Mouse (Mus musculus) limb, embryonic 11.5 days (tissue): ENCODE measurements at regions not wholly inside any gene's neighbourhood (a gene's known extent, or its start where the extent isn't known, plus 50 kb on each side); places are given as distances from the start of the nearest gene placed in this dataset.

ENCODE experiments used
- ATAC-seq: fragments of 200-750 bp; cut with Nextera tagmentation; 2 replicates; pipeline ENCODE4 v1.8.0; 2017; ENCODE audit warnings: low read depth; ENCODE audit not compliant: insufficient number of reproducible peaks, low FRiP score, low TSS enrichment
- DNase-seq: peaks from one replicate; pipeline ENCODE4 v3.0.0-alpha.2; 2015; ENCODE audit warnings: low spot score
- H3K27ac ChIP-seq: fragments of 300-500 bp; sonication (generic); replicated peaks from 2 replicates; pipeline ENCODE4 v1.5.1; 2014; ENCODE audit warnings: low read depth, mild to moderate bottlenecking, low read length
- H3K27me3 ChIP-seq: fragments of 300-500 bp; sonication (generic); 2 replicates; pipeline ENCODE4 v1.6.1; 2014; ENCODE audit warnings: mild to moderate bottlenecking, low read length, mixed read lengths; ENCODE audit not compliant: control insufficient read depth, insufficient read depth
- H3K36me3 ChIP-seq: fragments of 300-500 bp; sonication (generic); 2 replicates; pipeline ENCODE4 v1.6.1; 2014; ENCODE audit warnings: mild to moderate bottlenecking, low read length, moderate library complexity, mixed read lengths; ENCODE audit not compliant: control insufficient read depth, insufficient read depth
- H3K4me1 ChIP-seq: fragments of 300-500 bp; sonication (generic); 2 replicates; pipeline ENCODE4 v1.6.1; 2014; ENCODE audit warnings: low read length, mixed read lengths; ENCODE audit not compliant: control insufficient read depth, insufficient read depth
- H3K4me2 ChIP-seq: fragments of 300-500 bp; sonication (generic); 2 replicates; pipeline ENCODE4 v1.6.1; 2014; ENCODE audit warnings: low read depth, mild to moderate bottlenecking, moderate library complexity; ENCODE audit not compliant: severe bottlenecking
- H3K4me3 ChIP-seq: fragments of 300-500 bp; sonication (generic); 2 replicates; pipeline ENCODE4 v1.5.1; 2014; ENCODE audit warnings: low read depth, low read length
- H3K9ac ChIP-seq: fragments of 300-500 bp; sonication (generic); 2 replicates; pipeline ENCODE4 v1.6.1; 2014; ENCODE audit warnings: mild to moderate bottlenecking, low read length
- H3K9me3 ChIP-seq: fragments of 300-500 bp; sonication (generic); 2 replicates; pipeline ENCODE4 v1.6.1; 2016; ENCODE audit warnings: low read length; ENCODE audit not compliant: control insufficient read depth
- WGBS: fragments of 180-500 bp; shearing (Covaris S2); extraction: QIAGEN DNeasy Blood & Tissue Kit; methylation state at CpG from one replicate; pipeline ENCODE4 v1.1.7; 2014; 5-methylcytosine and 5-hydroxymethylcytosine counted together

- no peak for ATAC-seq
- Histone ChIP-seq H3K9me3 (no peaks in the 10 kb centered on the region), H3K36me3 (no peaks in the 10 kb centered on the region), H3K27me3 (no peaks in the 10 kb centered on the region), H3K9ac (no peak overlapping the region), H3K4me1 (no peaks in the 10 kb centered on the region), H3K4me3 (no peak overlapping the region), H3K27ac (no peak overlapping the region), H3K4me2 (no peak overlapping the region)
- no peak for DNase-seq
- 94% methylated on average over 8 of the region's 8 CpGs for WGBS
These were observed 53.2 kb upstream of the Slc38a2 start for GRCm38 (mm10) chr15:96752719-96753118.

- ATAC-seq (no peak), DNase-seq (no peak)
- Histone ChIP-seq H3K36me3 (no peaks in the 10 kb centered on the region), H3K9me3 (no peaks in the 10 kb centered on the region), H3K4me1 (no peaks in the 10 kb centered on the region), H3K9ac (no peak overlapping the region), H3K4me3 (no peak overlapping the region), H3K27me3 (no peaks in the 10 kb centered on the region), H3K27ac (no peak overlapping the region), H3K4me2 (no peak overlapping the region)
- 86% methylated on average over 3 of the region's 3 CpGs for WGBS
These were observed 52.5 kb upstream of the Slc38a2 start for GRCm38 (mm10) chr15:96752062-96752358.

- no peak for DNase-seq
These were observed 51.9 kb upstream of the Slc38a2 start for GRCm38 (mm10) chr15:96751243-96752061.

GRCm38 (mm10) chr15:96749534-96750256, 50.2 kb upstream of the Slc38a2 start:
- H3K9me3 ChIP-seq = no peaks in the 10 kb centered on the region
- H3K4me1 ChIP-seq = no peaks in the 10 kb centered on the region
- no peak overlapping the region for H3K4me2 ChIP-seq
- no peak overlapping the region for H3K9ac ChIP-seq
- H3K4me3 ChIP-seq = no peak overlapping the region
- DNase-seq = no peak
- H3K27me3 ChIP-seq = no peaks in the 10 kb centered on the region
- WGBS = 84% methylated on average over 9 of the region's 9 CpGs
- ATAC-seq = no peak
- no peak overlapping the region for H3K27ac ChIP-seq
- H3K36me3 ChIP-seq = no peaks in the 10 kb centered on the region

More at GRCm38 (mm10) chr15:96751243-96752061, 51.9 kb upstream of the Slc38a2 start:
- no peak overlapping the region for H3K27ac ChIP-seq
- no peaks in the 10 kb centered on the region for H3K9me3 ChIP-seq
- no peak overlapping the region for H3K4me2 ChIP-seq
- H3K4me3 ChIP-seq = no peak overlapping the region
- no peaks in the 10 kb centered on the region for H3K4me1 ChIP-seq
- H3K27me3 ChIP-seq = no peaks in the 10 kb centered on the region
- no peaks in the 10 kb centered on the region for H3K36me3 ChIP-seq
- 92% methylated on average over 13 of the region's 13 CpGs for WGBS
- no peak for ATAC-seq
- H3K9ac ChIP-seq = no peak overlapping the region
